Mouse (Mus musculus): ENCODE measurements around the gene Gcdh. TPM values are rescaled to one million over a fixed set of nuclear protein-coding genes. Genes with fewer than 3 reads are reported as not detected.
A peak's percentile ranks its signal among the peaks of the same experiment; 100 is the strongest.
"Not testable (repeated sequence)": the region's sequence is repeated elsewhere in the genome, so short reads cannot be mapped to it uniquely, and the experiment has no call there.

Gene Gcdh
- polyA plus RNA-seq, 1 experiment from 2014 or later = 42.8 TPM

- Histone ChIP-seq H3K9ac (ENCODE audit: low read depth, low read length) (0 out of 2 replicates have a peak overlapping the region, but pooled peaks have one; percentile 2), H3K9me3 (ENCODE audit: control insufficient read depth, low read length) (no peaks in the 10 kb centered on the region), H3K36me3 (ENCODE audit: control insufficient read depth, insufficient read depth, low read length) (peaks cover 53% of the 10 kb centered on the region), H3K4me1 (ENCODE audit: control insufficient read depth, insufficient read depth, low read depth, low read length) (peaks cover 10% of the 10 kb centered on the region; the same call in 1 of the 2 replicates), H3K4me3 (ENCODE audit: low read length) (peak overlapping the region; percentile 21), H3K27ac (ENCODE audit: low read depth, low read length) (no peak overlapping the region), H3K4me2 (ENCODE audit: low read length) (peak overlapping the region; percentile 51), H3K27me3 (replicated peaks; ENCODE audit: control insufficient read depth, insufficient read depth, low read length) (peaks cover 2% of the 10 kb centered on the region; the same call in 1 of the 2 replicates)
- ATAC-seq = no peak
- 5% methylated on average over 55 of the region's 55 CpGs for WGBS
Measured at GRCm38 (mm10) chr8:84912895-84913501, 19.3 kb upstream of the Gcdh start.

GRCm38 (mm10) chr8:84912391-84912790 is 18.7 kb upstream of the Gcdh start:
- no peak overlapping the region for H3K4me3 ChIP-seq (ENCODE audit: low read length)
- peaks cover 10% of the 10 kb centered on the region; the same call in 1 of the 2 replicates for H3K4me1 ChIP-seq (ENCODE audit: control insufficient read depth, insufficient read depth, low read depth, low read length)
- no peaks in the 10 kb centered on the region for H3K9me3 ChIP-seq (ENCODE audit: control insufficient read depth, low read length)
- ATAC-seq = no peak
- WGBS = 30% methylated on average over 27 of the region's 27 CpGs
- H3K27ac ChIP-seq (ENCODE audit: low read depth, low read length) = no peak overlapping the region
- H3K4me2 ChIP-seq (ENCODE audit: low read length) = peak overlapping the region; percentile 51
- 0 out of 2 replicates have a peak overlapping the region, but pooled peaks have one; percentile 2 for H3K9ac ChIP-seq (ENCODE audit: low read depth, low read length)
- peaks cover 2% of the 10 kb centered on the region; the same call in 1 of the 2 replicates for H3K27me3 ChIP-seq (replicated peaks; ENCODE audit: control insufficient read depth, insufficient read depth, low read length)
- H3K36me3 ChIP-seq (ENCODE audit: control insufficient read depth, insufficient read depth, low read length) = peaks cover 51% of the 10 kb centered on the region

GRCm38 (mm10) chr8:84911854-84912253 is 18.1 kb upstream of the Gcdh start:
- WGBS = 85% methylated on average over 9 of the region's 9 CpGs
- no peak overlapping the region for H3K27ac ChIP-seq (ENCODE audit: low read depth, low read length)
- no peak overlapping the region for H3K9ac ChIP-seq (ENCODE audit: low read depth, low read length)
- peaks cover 50% of the 10 kb centered on the region for H3K36me3 ChIP-seq (ENCODE audit: control insufficient read depth, insufficient read depth, low read length)
- H3K4me2 ChIP-seq (ENCODE audit: low read length) = no peak overlapping the region
- no peaks in the 10 kb centered on the region for H3K9me3 ChIP-seq (ENCODE audit: control insufficient read depth, low read length)
- H3K4me1 ChIP-seq (ENCODE audit: control insufficient read depth, insufficient read depth, low read depth, low read length) = peaks cover 10% of the 10 kb centered on the region; the same call in 1 of the 2 replicates
- no peak for ATAC-seq
- H3K4me3 ChIP-seq (ENCODE audit: low read length) = no peak overlapping the region
- H3K27me3 ChIP-seq (replicated peaks; ENCODE audit: control insufficient read depth, insufficient read depth, low read length) = peaks cover 2% of the 10 kb centered on the region; the same call in 1 of the 2 replicates

GRCm38 (mm10) chr8:84910551-84910950 is 16.8 kb upstream of the Gcdh start:
- H3K27ac ChIP-seq (ENCODE audit: low read depth, low read length) = no peak overlapping the region
- H3K4me1 ChIP-seq (ENCODE audit: control insufficient read depth, insufficient read depth, low read depth, low read length) = peaks cover 10% of the 10 kb centered on the region; the same call in 1 of the 2 replicates
- H3K9ac ChIP-seq (ENCODE audit: low read depth, low read length) = no peak overlapping the region
- ATAC-seq = no peak
- WGBS = 90% methylated on average over 6 of the region's 6 CpGs
- H3K27me3 ChIP-seq (replicated peaks; ENCODE audit: control insufficient read depth, insufficient read depth, low read length) = peaks cover 2% of the 10 kb centered on the region; the same call in 1 of the 2 replicates
- H3K4me2 ChIP-seq (ENCODE audit: low read length) = no peak overlapping the region
- H3K4me3 ChIP-seq (ENCODE audit: low read length) = no peak overlapping the region
- H3K9me3 ChIP-seq (ENCODE audit: control insufficient read depth, low read length) = no peaks in the 10 kb centered on the region
- peaks cover 39% of the 10 kb centered on the region for H3K36me3 ChIP-seq (ENCODE audit: control insufficient read depth, insufficient read depth, low read length)

- Histone ChIP-seq H3K4me3 (ENCODE audit: low read length) (no peak overlapping the region), H3K9me3 (ENCODE audit: control insufficient read depth, low read length) (no peaks in the 10 kb centered on the region), H3K4me1 (ENCODE audit: control insufficient read depth, insufficient read depth, low read depth, low read length) (peaks cover 10% of the 10 kb centered on the region; the same call in 1 of the 2 replicates), H3K9ac (ENCODE audit: low read depth, low read length) (no peak overlapping the region), H3K27ac (ENCODE audit: low read depth, low read length) (no peak overlapping the region), H3K36me3 (ENCODE audit: control insufficient read depth, insufficient read depth, low read length) (peaks cover 33% of the 10 kb centered on the region), H3K27me3 (replicated peaks; ENCODE audit: control insufficient read depth, insufficient read depth, low read length) (no peaks in the 10 kb centered on the region; the same call in 1 of the 2 replicates), H3K4me2 (ENCODE audit: low read length) (no peak overlapping the region)
- WGBS = 90% methylated on average over 5 of the region's 5 CpGs
- ATAC-seq = no peak
Measured at GRCm38 (mm10) chr8:84909949-84910348, 16.2 kb upstream of the Gcdh start.

- Histone ChIP-seq H3K4me3 (ENCODE audit: low read length) (peak overlapping the region; percentile 43), H3K9me3 (ENCODE audit: control insufficient read depth, low read length) (no peaks in the 10 kb centered on the region), H3K4me1 (ENCODE audit: control insufficient read depth, insufficient read depth, low read depth, low read length) (peaks cover 10% of the 10 kb centered on the region; the same call in 1 of the 2 replicates), H3K36me3 (ENCODE audit: control insufficient read depth, insufficient read depth, low read length) (peaks cover 26% of the 10 kb centered on the region), H3K27ac (ENCODE audit: low read depth, low read length) (no peak overlapping the region), H3K9ac (ENCODE audit: low read depth, low read length) (peak overlapping the region; percentile 60), H3K4me2 (ENCODE audit: low read length) (peak overlapping the region; percentile 59), H3K27me3 (replicated peaks; ENCODE audit: control insufficient read depth, insufficient read depth, low read length) (peaks cover 1% of the 10 kb centered on the region; the same call in 1 of the 2 replicates)
- peak; percentile 21; the same call in 1 of the 2 replicates for ATAC-seq
- WGBS = 46% methylated on average over 20 of the region's 20 CpGs
Measured at GRCm38 (mm10) chr8:84909162-84909767, 15.5 kb upstream of the Gcdh start.

GRCm38 (mm10) chr8:84908421-84909161 is 14.9 kb upstream of the Gcdh start, which contains the start of gene Dnase2a:
TSS of gene Dnase2a (plus strand) at chr8:84908560.
- peaks cover 5% of the 10 kb centered on the region; the same call in 1 of the 2 replicates for H3K27me3 ChIP-seq (replicated peaks; ENCODE audit: control insufficient read depth, insufficient read depth, low read length)
- peak within 1 kb of the TSS; percentile 60 for H3K9ac ChIP-seq (ENCODE audit: low read depth, low read length)
- peak within 1 kb of the TSS; percentile 59 for H3K4me2 ChIP-seq (ENCODE audit: low read length)
- no peaks in the 10 kb centered on the region for H3K9me3 ChIP-seq (ENCODE audit: control insufficient read depth, low read length)
- H3K36me3 ChIP-seq (ENCODE audit: control insufficient read depth, insufficient read depth, low read length) = peaks cover 22% of the 10 kb centered on the region
- H3K4me1 ChIP-seq (ENCODE audit: control insufficient read depth, insufficient read depth, low read depth, low read length) = peaks cover 11% of the 10 kb centered on the region
- peak within 1 kb of the TSS; percentile 43 for H3K4me3 ChIP-seq (ENCODE audit: low read length)
- no peak within 1 kb of the TSS for H3K27ac ChIP-seq (ENCODE audit: low read depth, low read length)
- ATAC-seq = peak; percentile 83
- 2% methylated on average over 45 of the region's 45 CpGs for WGBS

GRCm38 (mm10) chr8:84907979-84908378 is 14.3 kb upstream of the Gcdh start:
- not testable (repeated sequence) for H3K27me3 ChIP-seq (replicated peaks; ENCODE audit: control insufficient read depth, insufficient read depth, low read length); H3K27ac ChIP-seq (ENCODE audit: low read depth, low read length); ATAC-seq; H3K9me3 ChIP-seq (ENCODE audit: control insufficient read depth, low read length); H3K9ac ChIP-seq (ENCODE audit: low read depth, low read length)
- 22% methylated on average over 6 of the region's 7 CpGs for WGBS
- Histone ChIP-seq H3K4me2 (ENCODE audit: low read length) (peak overlapping the region; percentile 59), H3K36me3 (ENCODE audit: control insufficient read depth, insufficient read depth, low read length) (peaks cover 20% of the 10 kb centered on the region), H3K4me1 (ENCODE audit: control insufficient read depth, insufficient read depth, low read depth, low read length) (peaks cover 14% of the 10 kb centered on the region), H3K4me3 (ENCODE audit: low read length) (peak overlapping the region; percentile 43; the same call in 1 of the 2 replicates)

All from hindbrain, embryonic 16.5 days (tissue).